Mouse (Mus musculus) liver, embryonic 15.5 days (tissue): ENCODE data around the gene Rasl11a. TPM values are rescaled to one million over a fixed set of nuclear protein-coding genes. Genes with fewer than 3 reads are reported as not detected.
"Not testable (repeated sequence)": the region's sequence is repeated elsewhere in the genome, so short reads cannot be mapped to it uniquely, and the experiment has no call there.

Source experiments
- ATAC-seq: fragments of 200-750 bp; cut with Nextera tagmentation; 2 replicates; pipeline ENCODE4 v1.8.0; 2017; ENCODE audit warnings: moderate number of reproducible peaks, mild to moderate bottlenecking, moderate library complexity; ENCODE audit not compliant: insufficient read depth
- H3K27ac ChIP-seq: fragments of 300-500 bp; sonication (generic); replicated peaks from 2 replicates; pipeline ENCODE4 v1.5.1; 2015; ENCODE audit warnings: mild to moderate bottlenecking, inconsistent platforms
- H3K27me3 ChIP-seq: fragments of 300-500 bp; sonication (generic); 2 replicates; pipeline ENCODE4 v1.6.1; 2015; ENCODE audit warnings: mild to moderate bottlenecking, inconsistent platforms
- H3K36me3 ChIP-seq: fragments of 300-500 bp; sonication (generic); replicated peaks from 2 replicates; pipeline ENCODE4 v1.6.1; 2015; ENCODE audit warnings: moderate library complexity, mild to moderate bottlenecking, inconsistent platforms
- H3K4me1 ChIP-seq: fragments of 300-500 bp; sonication (generic); replicated peaks from 2 replicates; pipeline ENCODE4 v1.6.1; 2015; ENCODE audit warnings: inconsistent platforms
- H3K4me2 ChIP-seq: fragments of 300-500 bp; sonication (generic); 2 replicates; pipeline ENCODE4 v1.6.1; 2015; ENCODE audit warnings: moderate library complexity, mild to moderate bottlenecking, inconsistent platforms
- H3K4me3 ChIP-seq: fragments of 300-500 bp; sonication (generic); replicated peaks from 2 replicates; pipeline ENCODE4 v1.5.1; 2015; ENCODE audit warnings: mild to moderate bottlenecking, inconsistent platforms
- H3K9ac ChIP-seq: fragments of 300-500 bp; sonication (generic); 2 replicates; pipeline ENCODE4 v1.6.1; 2015; ENCODE audit warnings: moderate library complexity, mild to moderate bottlenecking, inconsistent platforms
- H3K9me3 ChIP-seq: fragments of 300-500 bp; sonication (generic); replicated peaks from 2 replicates; pipeline ENCODE4 v1.6.1; 2016; ENCODE audit warnings: inconsistent platforms
- WGBS: fragments of 180-500 bp; shearing (Covaris S2); methylation state at CpG from one replicate; pipeline ENCODE4 v1.1.7; 2015; ENCODE audit warnings: mixed read lengths; ENCODE audit not compliant: insufficient replicate concordance; 5-methylcytosine and 5-hydroxymethylcytosine counted together
- polyA plus RNA-seq: library from polyadenylated mRNA; unstranded; fragments of >200 nt; fragmentation: Nextera tagmentation; extraction: Ambion mirVana; gene quantifications from 2 replicates; pipeline ENCODE4 v1.2.1, GENCODE M21; 2015

Rasl11a gene
- polyA plus RNA-seq, 1 experiment from 2014 or later = 1.8 TPM

- WGBS = 71% methylated on average over 11 of the region's 11 CpGs
- ATAC-seq = no peak
- Histone ChIP-seq H3K9ac (no peak overlapping the region), H3K36me3 (no peaks in the 10 kb centered on the region), H3K27me3 (no peaks in the 10 kb centered on the region), H3K4me2 (no peak overlapping the region), H3K9me3 (no peaks in the 10 kb centered on the region), H3K27ac (no peak overlapping the region), H3K4me3 (no peak overlapping the region), H3K4me1 (no peaks in the 10 kb centered on the region; the same call in none of the 2 replicates)
Observed at GRCm38 (mm10) chr5:146893478-146894182, 48.8 kb downstream of the Rasl11a start.

GRCm38 (mm10) chr5:146895667-146896066 lies 50.8 kb downstream of the Rasl11a start:
- ATAC-seq, H3K27ac ChIP-seq, H3K27me3 ChIP-seq, H3K4me1 ChIP-seq, H3K9me3 ChIP-seq, H3K9ac ChIP-seq, H3K36me3 ChIP-seq, H3K4me3 ChIP-seq, H3K4me2 ChIP-seq: not testable (repeated sequence)
- 85% methylated on average over 14 of the region's 16 CpGs for WGBS

DNA sequence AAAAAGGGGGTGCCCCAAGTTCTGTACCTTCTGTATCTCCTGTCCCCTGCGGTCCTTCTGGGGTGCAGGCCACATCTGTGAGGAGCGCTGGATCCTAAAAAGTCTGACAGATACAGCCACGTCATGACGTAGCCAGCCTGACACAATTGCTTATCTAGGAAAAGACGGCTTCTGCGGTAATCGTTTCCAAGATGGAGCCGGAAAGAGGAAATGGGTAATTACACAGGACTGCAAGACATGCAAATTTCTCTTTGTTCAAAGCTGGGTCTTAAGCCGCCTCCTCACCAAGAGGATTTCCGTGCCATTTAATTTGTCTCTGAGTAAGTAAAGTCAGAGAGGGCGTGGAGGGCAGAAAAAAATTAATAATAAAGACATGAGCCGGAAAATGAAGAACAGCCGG lies 52.1 kb downstream of the Rasl11a start:
- Histone ChIP-seq H3K4me3 (no peak overlapping the region), H3K27me3 (no peaks in the 10 kb centered on the region; the same call in 1 of the 2 replicates), H3K36me3 (no peaks in the 10 kb centered on the region), H3K9ac (no peak overlapping the region), H3K4me1 (no peaks in the 10 kb centered on the region; the same call in 1 of the 2 replicates), H3K9me3 (no peaks in the 10 kb centered on the region), H3K27ac (no peak overlapping the region), H3K4me2 (no peak overlapping the region; the same call in 1 of the 2 replicates)
- ATAC-seq = peak; percentile 44; the same call in 1 of the 2 replicates
- 31% methylated on average over 13 of the region's 13 CpGs for WGBS

Other genes starting within 250 kb of the Rasl11a start
- gene Usp12, start 50.1 kb upstream of the Rasl11a start, polyA plus RNA-seq = 7.5 and 7.6 TPM in 2 replicates
- 224 and 276 TPM in 2 replicates for gene Rpl21, start 12.2 kb upstream of the Rasl11a start, polyA plus RNA-seq
- gene Gtf3a, start 103.6 kb downstream of the Rasl11a start, polyA plus RNA-seq = 44.6 and 47.4 TPM in 2 replicates
- 9.4 and 11.6 TPM in 2 replicates for gene Mtif3, start 118.7 kb downstream of the Rasl11a start, polyA plus RNA-seq
- gene Lnx2, start 231.5 kb downstream of the Rasl11a start, polyA plus RNA-seq = 4.7 and 4.9 TPM in 2 replicates
- 62.4 and 68.0 TPM in 2 replicates for gene Polr1d, start 232.0 kb downstream of the Rasl11a start, polyA plus RNA-seq